Mouse (Mus musculus): Measurements from ENCODE around the gene Nat14. TPM values are rescaled to one million over a fixed set of nuclear protein-coding genes. Genes with fewer than 3 reads are reported as not detected.

The Nat14 gene
- 0.79 TPM for polyA plus RNA-seq (2017; shearing (Covaris generic))

DNA sequence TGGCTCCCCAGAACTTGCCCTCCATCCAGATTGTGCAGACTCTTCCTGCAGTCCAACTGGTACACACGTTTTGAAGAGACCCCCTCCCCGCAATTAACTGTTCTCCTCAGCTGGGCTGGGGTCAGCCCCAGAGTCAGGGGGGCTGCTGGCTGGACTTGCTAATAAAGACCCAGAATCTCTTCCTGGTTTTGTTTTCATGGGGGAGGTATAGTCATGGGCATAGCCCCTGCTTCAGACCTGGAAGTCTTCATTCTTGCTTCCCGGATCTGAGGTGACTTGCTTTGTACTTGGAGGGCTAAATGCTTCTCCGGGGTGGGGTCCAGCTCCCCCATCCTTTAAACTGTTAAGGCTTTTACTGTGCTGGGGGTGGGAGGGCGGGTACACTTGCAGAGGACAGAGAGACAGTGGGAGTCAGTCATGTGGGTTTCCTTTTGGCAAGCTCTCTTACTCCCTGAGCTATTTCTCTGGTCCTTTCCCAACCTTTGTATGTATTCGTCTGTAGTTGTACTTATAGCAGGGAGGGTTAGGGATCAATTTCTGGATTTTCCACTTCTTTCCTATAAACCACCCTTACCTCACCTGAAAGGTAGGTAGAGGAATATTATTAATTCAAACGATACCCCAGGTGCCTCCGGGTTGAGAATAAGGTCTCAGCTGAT is at the start of gene Nat14:
Gene Nat14 (plus strand): TSS at position 205 of the 659 bp plus-strand sequence.

DNA sequence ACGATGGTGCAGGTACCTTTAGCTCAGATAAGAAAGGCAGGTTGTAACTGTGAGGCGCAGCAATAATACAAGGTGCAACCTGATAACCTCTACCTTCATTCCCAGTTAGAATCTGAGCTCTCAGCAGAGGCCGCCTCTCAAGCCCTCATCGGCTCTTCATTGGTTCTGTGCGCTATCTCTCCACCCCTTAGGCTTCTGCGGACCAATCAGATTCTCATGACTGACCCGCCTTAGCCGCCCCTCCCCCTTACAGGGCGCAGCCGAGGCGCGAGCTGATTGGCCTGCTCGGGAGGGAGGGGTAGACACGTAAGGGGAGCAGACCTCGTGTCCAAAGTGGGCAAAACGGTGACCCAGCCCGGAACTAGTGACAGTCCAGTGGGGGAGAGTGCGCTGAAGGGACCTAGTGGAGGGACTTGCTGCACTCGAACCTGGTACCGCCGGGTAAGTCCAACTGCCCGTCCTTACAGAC is 45.0 kb upstream of the Nat14 start, which contains the start of gene Isoc2a:
Gene Isoc2a (plus strand): TSS at position 401 of the 469 bp plus-strand sequence.

DNA sequence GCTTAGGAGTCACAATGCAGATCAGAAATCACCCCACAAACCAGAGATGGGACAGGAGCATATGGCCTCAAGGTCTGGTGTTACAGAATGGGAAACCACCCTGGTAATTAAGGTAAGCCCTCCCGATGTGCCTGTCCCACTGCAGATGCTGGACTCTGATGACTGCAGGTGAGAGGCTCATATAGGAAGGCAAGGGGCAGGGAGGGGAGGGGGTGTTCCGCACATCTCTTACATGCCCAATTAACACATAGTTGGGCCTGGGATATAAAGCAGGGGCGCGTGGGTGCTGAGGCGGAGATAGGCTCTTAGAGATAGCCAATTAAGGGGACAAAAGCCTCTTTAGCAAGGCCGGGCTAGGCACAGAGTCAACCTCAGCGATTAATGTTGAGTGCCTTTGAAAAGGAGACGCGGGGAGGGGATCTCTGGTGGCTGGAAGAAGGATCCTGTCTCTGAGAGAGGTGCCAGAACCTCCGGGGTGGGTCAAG is 15.3 kb upstream of the Nat14 start, which contains the start of gene Gm36210:
Gene Gm36210 (minus strand): TSS at position 51 of the 485 bp plus-strand sequence.

DNA sequence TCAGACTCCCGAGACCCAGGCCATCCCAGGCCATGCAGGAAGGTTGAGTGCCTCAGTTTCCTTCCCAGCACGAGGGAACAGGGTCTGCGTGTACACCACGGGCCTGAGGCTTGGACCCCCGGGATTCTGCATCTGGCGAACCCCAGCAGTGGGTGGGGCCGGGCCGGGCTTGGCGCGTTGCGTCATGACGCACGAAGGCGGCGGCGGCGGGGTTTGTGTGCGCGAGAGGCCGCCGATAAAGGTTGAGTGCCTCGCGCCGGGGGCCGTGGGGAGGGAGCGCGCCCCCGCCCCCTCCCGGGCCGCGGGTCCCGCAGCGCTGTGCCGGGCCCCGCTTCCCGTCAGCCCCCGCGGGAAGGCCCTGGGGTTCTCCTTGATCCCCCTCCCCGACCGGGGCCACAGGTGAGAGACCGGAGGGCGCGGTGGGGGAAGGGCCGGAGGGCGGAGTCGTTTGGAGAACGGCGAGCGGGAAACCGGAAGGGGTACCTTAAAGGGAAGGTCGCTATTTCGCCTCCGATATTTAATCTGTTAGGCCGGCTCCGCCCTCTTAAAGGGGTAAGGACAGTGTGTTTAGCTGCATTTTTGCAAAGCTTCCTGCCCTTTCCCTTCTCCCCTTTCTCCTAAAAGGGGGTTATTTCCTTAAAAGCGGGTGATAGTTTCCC is 6.7 kb upstream of the Nat14 start, which contains the start of gene Zfp628:
Gene Zfp628 (plus strand): TSS at position 211 of the 659 bp plus-strand sequence.

DNA sequence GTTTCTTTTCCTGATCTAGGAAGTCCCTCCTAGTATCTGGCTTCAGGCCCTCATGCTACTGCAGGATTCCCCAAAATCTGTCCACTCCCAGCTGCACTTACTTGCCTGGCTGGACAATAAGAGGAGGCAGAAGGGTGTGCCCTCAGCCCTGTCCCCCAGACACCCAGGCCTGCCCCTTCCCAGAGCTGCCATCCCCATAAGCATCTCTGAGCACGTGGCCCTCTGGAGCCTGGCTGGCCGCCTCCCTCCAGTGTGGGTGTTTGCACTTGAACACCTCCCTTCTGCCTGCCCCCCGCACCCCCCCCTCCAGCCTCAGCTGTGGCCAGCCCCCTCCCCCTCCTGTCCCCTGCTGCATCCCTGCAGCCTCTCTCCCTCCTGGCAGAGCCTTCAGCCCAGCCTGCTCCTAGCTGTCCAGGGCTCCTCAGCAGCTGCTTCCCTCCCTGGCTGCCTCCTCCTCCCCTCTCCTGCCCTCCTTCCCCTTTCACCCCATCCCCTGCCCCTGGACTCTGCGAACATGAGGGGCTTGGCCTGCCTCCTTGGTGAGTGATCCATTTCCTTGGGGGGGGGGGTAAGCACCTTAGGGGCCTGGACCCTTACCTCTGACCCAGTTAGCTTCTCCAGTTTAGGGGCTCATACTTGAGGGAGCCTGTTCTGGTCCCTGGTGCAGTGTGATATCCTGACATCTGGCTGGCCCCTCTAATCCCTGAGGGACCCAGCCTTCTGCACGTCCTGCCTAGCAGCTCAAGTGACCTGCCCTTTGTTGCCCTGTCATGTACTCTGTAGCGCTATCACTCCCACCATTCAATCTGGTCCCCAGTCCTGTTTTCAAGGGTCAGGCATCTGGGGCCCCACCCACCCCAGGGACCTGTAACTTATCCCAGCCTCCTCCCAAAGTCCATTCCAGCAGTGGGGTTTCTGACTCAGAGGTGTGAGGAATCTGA is 3.9 kb downstream of the Nat14 start, which contains the start of gene Ssc5d:
Gene Ssc5d (plus strand): TSS at position 345 of the 941 bp plus-strand sequence.

DNA sequence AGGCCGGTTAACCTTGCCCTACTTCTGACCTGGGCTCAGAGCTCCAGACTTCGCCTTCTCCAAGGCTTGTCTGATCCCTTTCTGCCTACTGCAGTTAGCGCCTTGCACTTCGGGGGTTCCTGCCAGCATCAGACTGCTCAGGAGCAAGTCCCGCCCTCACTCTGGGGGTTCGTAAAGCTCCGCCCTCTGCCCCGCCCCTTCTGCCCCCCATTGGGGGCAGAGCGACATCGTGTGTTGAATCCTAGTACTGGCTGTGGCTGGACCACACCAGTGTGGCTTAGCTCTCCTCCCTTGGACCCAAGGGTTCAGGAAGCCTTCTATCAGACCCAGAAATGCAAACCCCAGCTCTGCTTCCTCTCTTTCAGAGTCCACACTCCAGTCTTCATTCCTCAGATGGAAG is 42.4 kb downstream of the Nat14 start, which contains the start of gene Sbk2:
Gene Sbk2 (minus strand): TSS at position 135 of the 400 bp plus-strand sequence.

DNA sequence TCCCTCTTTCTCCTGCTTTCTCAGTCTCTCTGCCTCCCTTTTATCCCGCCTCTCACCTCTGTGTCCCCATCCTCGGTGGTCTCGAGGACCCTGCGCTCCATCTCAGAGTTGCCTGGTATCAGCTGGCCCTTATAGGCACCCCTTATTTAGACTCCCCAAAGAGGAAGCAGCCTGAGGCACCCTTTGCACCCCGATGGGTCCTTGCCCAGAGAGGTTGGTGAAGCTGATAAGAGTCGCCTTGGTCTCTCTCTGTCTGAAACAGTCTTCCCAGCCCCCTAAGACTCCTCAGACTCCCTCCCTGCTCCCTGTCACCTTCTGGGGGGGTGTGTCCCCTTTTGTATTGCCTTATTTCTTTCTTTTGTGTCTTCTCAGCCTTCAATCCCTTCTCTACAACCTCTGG is 49.2 kb downstream of the Nat14 start, which contains the start of gene Sbk3:
Gene Sbk3 (minus strand): TSS at position 101 of the 400 bp plus-strand sequence.

Other genes starting within 250 kb of the Nat14 start
- gene Hspbp1, start 237.0 kb upstream of the Nat14 start, polyA plus RNA-seq (2017; shearing (Covaris generic)), result 77.3 TPM
- gene Brsk1, start 231.4 kb upstream of the Nat14 start, polyA plus RNA-seq (2017; shearing (Covaris generic)), result not detected
- 0.11 TPM for gene Tmem150b, start 196.8 kb upstream of the Nat14 start, polyA plus RNA-seq (2017; shearing (Covaris generic))
- 33.5 TPM for gene Kmt5c, start 181.9 kb upstream of the Nat14 start, polyA plus RNA-seq (2017; shearing (Covaris generic))
- 3.4 TPM for gene Cox6b2, start 168.9 kb upstream of the Nat14 start, polyA plus RNA-seq (2017; shearing (Covaris generic))
- not detected for gene Fam71e2, start 150.7 kb upstream of the Nat14 start, polyA plus RNA-seq (2017; shearing (Covaris generic))
- not detected for gene Il11, start 139.2 kb upstream of the Nat14 start, polyA plus RNA-seq (2017; shearing (Covaris generic))
- gene Tmem190, start 139.1 kb upstream of the Nat14 start, polyA plus RNA-seq (2017; shearing (Covaris generic)), result not detected
- 13.4 TPM for gene Tmem238, start 132.4 kb upstream of the Nat14 start, polyA plus RNA-seq (2017; shearing (Covaris generic))
- gene Rpl28, start 129.2 kb upstream of the Nat14 start, polyA plus RNA-seq (2017; shearing (Covaris generic)), result 323 TPM
- 106 TPM for gene Ube2s, start 109.4 kb upstream of the Nat14 start, polyA plus RNA-seq (2017; shearing (Covaris generic))
- gene Shisa7, start 77.3 kb upstream of the Nat14 start, polyA plus RNA-seq (2017; shearing (Covaris generic)), result not detected
- 33.3 TPM for gene Isoc2b, start 51.8 kb upstream of the Nat14 start, polyA plus RNA-seq (2017; shearing (Covaris generic))
- gene Isoc2a, start 44.9 kb upstream of the Nat14 start, polyA plus RNA-seq (2017; shearing (Covaris generic)), result 1.1 TPM
- not detected for gene Gm36210, start 15.5 kb upstream of the Nat14 start, polyA plus RNA-seq (2017; shearing (Covaris generic))
- 2.6 TPM for gene Zfp628, start 6.8 kb upstream of the Nat14 start, polyA plus RNA-seq (2017; shearing (Covaris generic))
- 0.17 TPM for gene Ssc5d, start 3.8 kb downstream of the Nat14 start, polyA plus RNA-seq (2017; shearing (Covaris generic))
- 0.25 TPM for gene Sbk2, start 42.4 kb downstream of the Nat14 start, polyA plus RNA-seq (2017; shearing (Covaris generic))
- gene Sbk3, start 49.1 kb downstream of the Nat14 start, polyA plus RNA-seq (2017; shearing (Covaris generic)), result not detected
- gene Zfp579, start 74.1 kb downstream of the Nat14 start, polyA plus RNA-seq (2017; shearing (Covaris generic)), result 25.9 TPM
- 26.5 TPM for gene Zfp524, start 92.4 kb downstream of the Nat14 start, polyA plus RNA-seq (2017; shearing (Covaris generic))
- 46.1 TPM for gene Fiz1, start 92.7 kb downstream of the Nat14 start, polyA plus RNA-seq (2017; shearing (Covaris generic))
- gene Gm44973, start 93.5 kb downstream of the Nat14 start, polyA plus RNA-seq (2017; shearing (Covaris generic)), result 11.4 TPM
- gene Zfp865, start 98.3 kb downstream of the Nat14 start, polyA plus RNA-seq (2017; shearing (Covaris generic)), result 11.8 TPM
- gene Ccdc106, start 98.5 kb downstream of the Nat14 start, polyA plus RNA-seq (2017; shearing (Covaris generic)), result not detected
- not detected for gene 4632433K11Rik, start 112.1 kb downstream of the Nat14 start, polyA plus RNA-seq (2017; shearing (Covaris generic))
- 3.6 TPM for gene Zfp784, start 116.4 kb downstream of the Nat14 start, polyA plus RNA-seq (2017; shearing (Covaris generic))
- 7.4 TPM for gene Zfp580, start 129.5 kb downstream of the Nat14 start, polyA plus RNA-seq (2017; shearing (Covaris generic))
- 113 TPM for gene U2af2, start 140.1 kb downstream of the Nat14 start, polyA plus RNA-seq (2017; shearing (Covaris generic))
- 35.8 TPM for gene Epn1, start 158.2 kb downstream of the Nat14 start, polyA plus RNA-seq (2017; shearing (Covaris generic))
- gene Rfpl4, start 194.9 kb downstream of the Nat14 start, polyA plus RNA-seq (2017; shearing (Covaris generic)), result not detected
- gene Rasl2-9, start 203.9 kb downstream of the Nat14 start, polyA plus RNA-seq (2017; shearing (Covaris generic)), result 0.31 TPM
- 0.07 TPM for gene Vmn1r55, start 227.6 kb downstream of the Nat14 start, polyA plus RNA-seq (2017; shearing (Covaris generic))

All from CD4-positive, CD25-positive, alpha-beta regulatory T cell (primary cell).